9 mouse cellular contexts compared by ENCODE assay signal in the genomic region with DNA sequence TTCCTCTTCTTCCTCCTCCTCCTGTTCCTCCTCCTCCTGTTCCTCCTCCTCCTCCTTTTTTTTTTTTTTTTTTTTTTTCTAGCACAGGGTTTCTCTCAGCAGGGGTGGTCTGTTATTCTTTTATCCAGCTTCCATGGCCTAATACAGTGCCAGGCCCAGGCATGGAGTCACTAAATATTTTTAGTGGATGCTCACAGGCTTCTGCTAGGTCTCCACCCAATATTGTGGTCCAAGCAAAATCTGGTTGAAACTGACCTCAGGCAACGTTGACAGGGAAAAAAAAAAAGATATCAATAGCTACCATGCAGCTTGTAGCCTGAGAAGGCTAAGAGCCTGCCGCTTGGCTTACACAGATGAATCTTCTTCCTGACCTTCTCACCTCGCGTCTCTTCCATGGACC. TPM values are rescaled to one million over a fixed set of nuclear protein-coding genes. Genes with fewer than 3 reads are reported as not detected.
DNase-seq lines count a peak whose midpoint lies in the region; ATAC-seq and TF ChIP-seq lines count a peak whose summit lies in the region.
"Had no signal": no experiment of that assay in that cellular context is flagged by ENCODE, and none has a peak within 500 bp of the region (broad histone marks: within the 10 kb centered on the region; RNA-seq: fewer than 3 reads in every experiment).

No protein-coding gene starts in this region.

- intact Hi-C loops in left cerebral cortex, postnatal 36 days (cut with DNase I): loop anchor here (5.0 kb wide), 1 partner anchor 45 kb away; a partner anchor contains a TSS

- H3K9ac ChIP-seq in heart, embryonic 12.5 days: no peak overlapping the region
- no peak overlapping the region for H3K9ac ChIP-seq in heart, embryonic 11.5 days (ENCODE audit: low read depth, low read length)
- H3K9ac ChIP-seq in lung, postnatal 0 days (replicated peaks; ENCODE audit: low read depth): no peak overlapping the region
- H3K9ac ChIP-seq in limb, embryonic 12.5 days (replicated peaks): no peak overlapping the region
- H3K9ac ChIP-seq in stomach, embryonic 14.5 days (replicated peaks; ENCODE audit: low read depth, low read length): no peak overlapping the region

- WGBS in heart, embryonic 12.5 days: 69% methylated on average over 4 of the region's 4 CpGs
- 59% methylated on average over 4 of the region's 4 CpGs for WGBS in heart, embryonic 11.5 days (ENCODE audit: insufficient replicate concordance)
- 70% methylated on average over 4 of the region's 4 CpGs for WGBS in lung, postnatal 0 days
- 71% methylated on average over 4 of the region's 4 CpGs for WGBS in limb, embryonic 12.5 days
- 60% methylated on average over 4 of the region's 4 CpGs for WGBS in stomach, embryonic 14.5 days

- H3K9me3 ChIP-seq in heart, embryonic 12.5 days (replicated peaks): peaks cover 13% of the 10 kb centered on the region
- no peaks in the 10 kb centered on the region; the same call in 1 of the 2 replicates for H3K9me3 ChIP-seq in heart, embryonic 11.5 days (replicated peaks; ENCODE audit: control insufficient read depth, low read length)
- H3K9me3 ChIP-seq in lung, postnatal 0 days (ENCODE audit: low read length): no peaks in the 10 kb centered on the region
- peaks cover 13% of the 10 kb centered on the region for H3K9me3 ChIP-seq in limb, embryonic 12.5 days
- peaks cover 7% of the 10 kb centered on the region for H3K9me3 ChIP-seq in stomach, embryonic 14.5 days (ENCODE audit: control insufficient read depth, low read depth, low read length)

- no peaks in the 10 kb centered on the region for H3K27me3 ChIP-seq in heart, embryonic 12.5 days (replicated peaks)
- no peaks in the 10 kb centered on the region for H3K27me3 ChIP-seq in heart, embryonic 11.5 days (ENCODE audit: control insufficient read depth, insufficient read depth, low read length)
- H3K27me3 ChIP-seq in lung, postnatal 0 days (replicated peaks; ENCODE audit: insufficient read depth, low read length): peaks cover 3% of the 10 kb centered on the region; the same call in 1 of the 2 replicates
- H3K27me3 ChIP-seq in limb, embryonic 12.5 days: no peaks in the 10 kb centered on the region
- H3K27me3 ChIP-seq in stomach, embryonic 14.5 days (ENCODE audit: control insufficient read depth, insufficient read depth, low read length): no peaks in the 10 kb centered on the region

- H3K4me3 ChIP-seq in heart, embryonic 12.5 days: no peak overlapping the region
- no peak overlapping the region for H3K4me3 ChIP-seq in heart, embryonic 11.5 days (ENCODE audit: low read depth, low read length)
- no peak overlapping the region for H3K4me3 ChIP-seq in lung, postnatal 0 days (ENCODE audit: low read depth, low read length)
- no peak overlapping the region for H3K4me3 ChIP-seq in limb, embryonic 12.5 days (replicated peaks)
- H3K4me3 ChIP-seq in stomach, embryonic 14.5 days (ENCODE audit: low read depth, low read length): no peak overlapping the region

- peaks cover 32% of the 10 kb centered on the region for H3K4me1 ChIP-seq in heart, embryonic 12.5 days (replicated peaks)
- H3K4me1 ChIP-seq in heart, embryonic 11.5 days (ENCODE audit: control insufficient read depth, insufficient read depth, low read length): peaks cover 19% of the 10 kb centered on the region
- no peaks in the 10 kb centered on the region; the same call in none of the 2 replicates for H3K4me1 ChIP-seq in lung, postnatal 0 days (ENCODE audit: insufficient read depth, low read depth, low read length)
- peaks cover 27% of the 10 kb centered on the region for H3K4me1 ChIP-seq in limb, embryonic 12.5 days (replicated peaks)
- peaks cover 22% of the 10 kb centered on the region for H3K4me1 ChIP-seq in stomach, embryonic 14.5 days (ENCODE audit: control insufficient read depth, insufficient read depth, low read length)

- TF ChIP-seq EP300 in lung, postnatal 0 days (IDR thresholded peaks at IDR 0.05): no peak

- H3K36me3 ChIP-seq in heart, embryonic 12.5 days: no peaks in the 10 kb centered on the region
- H3K36me3 ChIP-seq in heart, embryonic 11.5 days (ENCODE audit: control insufficient read depth, insufficient read depth, low read length): no peaks in the 10 kb centered on the region
- H3K36me3 ChIP-seq in lung, postnatal 0 days (ENCODE audit: insufficient read depth, low read length): no peaks in the 10 kb centered on the region
- H3K36me3 ChIP-seq in limb, embryonic 12.5 days: 0 out of 2 replicates have a peak, but pooled peaks cover 5% of the 10 kb centered on the region
- H3K36me3 ChIP-seq in stomach, embryonic 14.5 days (ENCODE audit: control insufficient read depth, insufficient read depth, low read length): no peaks in the 10 kb centered on the region

- ATAC-seq in heart, embryonic 12.5 days (ENCODE audit: insufficient number of reproducible peaks, low FRiP score): no peak
- no peak for ATAC-seq in heart, embryonic 11.5 days (replicated peaks; ENCODE audit: insufficient number of reproducible peaks, low FRiP score, low TSS enrichment)
- ATAC-seq in lung, postnatal 0 days: no peak
- ATAC-seq in limb, embryonic 12.5 days (ENCODE audit: insufficient number of reproducible peaks, insufficient read depth, low FRiP score, low TSS enrichment, low read depth): no peak
- ATAC-seq in stomach, embryonic 14.5 days (ENCODE audit: insufficient number of reproducible peaks, insufficient read depth, low FRiP score, low read depth): no peak
- ATAC-seq in inflammation-experienced regulatory T-cells, adult 6 months: no peak

- H3K4me2 ChIP-seq in heart, embryonic 12.5 days: no peak overlapping the region
- no peak overlapping the region for H3K4me2 ChIP-seq in heart, embryonic 11.5 days
- H3K4me2 ChIP-seq in lung, postnatal 0 days (replicated peaks; ENCODE audit: low read depth, low read length): peak overlapping the region; percentile 96; the same call in 1 of the 2 replicates
- peak overlapping the region; percentile 93 for H3K4me2 ChIP-seq in limb, embryonic 12.5 days
- no peak overlapping the region for H3K4me2 ChIP-seq in stomach, embryonic 14.5 days (replicated peaks; ENCODE audit: low read depth, low read length)

- DNase-seq in lung, postnatal 0 days (ENCODE audit: low spot score): no peak
- no peak for DNase-seq in lung, postnatal 25 days (ENCODE audit: low spot score)
- no peak for DNase-seq in left cerebral cortex, postnatal 36 days (ENCODE audit: low spot score in 2 of 2)
- DNase-seq: thymus, postnatal 25 days had no signal

- H3K27ac ChIP-seq in heart, embryonic 12.5 days (ENCODE audit: poor library complexity, severe bottlenecking): 0 out of 2 replicates have a peak overlapping the region, but pooled peaks have one; percentile 98
- H3K27ac ChIP-seq in heart, embryonic 11.5 days (ENCODE audit: low read depth, low read length): no peak overlapping the region
- peak overlapping the region; percentile 98 for H3K27ac ChIP-seq in lung, postnatal 0 days (ENCODE audit: low read length)
- peak overlapping the region; percentile 95 for H3K27ac ChIP-seq in limb, embryonic 12.5 days
- H3K27ac ChIP-seq in stomach, embryonic 14.5 days (ENCODE audit: low read length): peak overlapping the region; percentile 99; the same call in 1 of the 2 replicates

- no peak for TF ChIP-seq CTCF in lung, postnatal 0 days (IDR thresholded peaks at IDR 0.05)

RNA-seq across cellular contexts. Expression of a gene that starts 1.7 kb away (rescaled TPM):
- polyA plus RNA-seq in heart, embryonic 12.5 days (2016; fragmentation: Nextera tagmentation; extraction: Ambion mirVana): 43.3 and 46.1 TPM in 2 replicates
- 32.8 and 34.6 TPM in 2 replicates for polyA plus RNA-seq in heart, embryonic 11.5 days (2014; fragmentation: Nextera tagmentation; extraction: Ambion mirVana)
- 71.0 and 75.4 TPM in 2 replicates for polyA plus RNA-seq in lung, postnatal 0 days (2015; fragmentation: Nextera tagmentation; extraction: Ambion mirVana)
- 87.6 and 94.7 TPM in 2 replicates for polyA plus RNA-seq in limb, embryonic 12.5 days (2016; fragmentation: Nextera tagmentation; extraction: Ambion mirVana)
- 98.0 and 99.3 TPM in 2 replicates for polyA plus RNA-seq in stomach, embryonic 14.5 days (2014; fragmentation: Nextera tagmentation; extraction: Ambion mirVana)
- 1 to 10 TPM in 1 of 3 experiments, under 1 TPM in 1, not detected in 1; 0.04 to 1.4 TPM for polyA plus RNA-seq in inflammation-experienced regulatory T-cells, adult 6 months (2017; shearing (Covaris generic))
- total RNA-seq in left cerebral cortex, postnatal 36 days (2021): 100 to 1,000 TPM; 285 to 320 TPM

RNA-seq across cellular contexts. Expression of a gene that starts 20.1 kb away (rescaled TPM):
- polyA plus RNA-seq in heart, embryonic 12.5 days (2016; fragmentation: Nextera tagmentation; extraction: Ambion mirVana): 27.8 and 28.2 TPM in 2 replicates
- 21.0 and 27.1 TPM in 2 replicates for polyA plus RNA-seq in heart, embryonic 11.5 days (2014; fragmentation: Nextera tagmentation; extraction: Ambion mirVana)
- 39.1 and 41.9 TPM in 2 replicates for polyA plus RNA-seq in lung, postnatal 0 days (2015; fragmentation: Nextera tagmentation; extraction: Ambion mirVana)
- 8.7 and 12.1 TPM in 2 replicates for polyA plus RNA-seq in limb, embryonic 12.5 days (2016; fragmentation: Nextera tagmentation; extraction: Ambion mirVana)
- polyA plus RNA-seq in stomach, embryonic 14.5 days (2014; fragmentation: Nextera tagmentation; extraction: Ambion mirVana): 24.7 and 26.5 TPM in 2 replicates
- polyA plus RNA-seq in inflammation-experienced regulatory T-cells, adult 6 months (2017; shearing (Covaris generic)): 100 to 1,000 TPM; 148 to 195 (median 176) TPM
- total RNA-seq in left cerebral cortex, postnatal 36 days (2021): 10 to 100 TPM in 1 of 2 experiments, 1 to 10 TPM in 1; 9.0 to 12.7 TPM

RNA-seq across cellular contexts. Expression of a gene that starts 44.0 kb away (rescaled TPM):
- polyA plus RNA-seq in heart, embryonic 12.5 days (2016; fragmentation: Nextera tagmentation; extraction: Ambion mirVana): 8.9 and 9.2 TPM in 2 replicates
- polyA plus RNA-seq in heart, embryonic 11.5 days (2014; fragmentation: Nextera tagmentation; extraction: Ambion mirVana): 6.7 and 8.4 TPM in 2 replicates
- 5.0 and 6.3 TPM in 2 replicates for polyA plus RNA-seq in lung, postnatal 0 days (2015; fragmentation: Nextera tagmentation; extraction: Ambion mirVana)
- 12.6 and 13.5 TPM in 2 replicates for polyA plus RNA-seq in limb, embryonic 12.5 days (2016; fragmentation: Nextera tagmentation; extraction: Ambion mirVana)
- 10.2 and 11.3 TPM in 2 replicates for polyA plus RNA-seq in stomach, embryonic 14.5 days (2014; fragmentation: Nextera tagmentation; extraction: Ambion mirVana)
- 1 to 10 TPM; 3.7 to 5.9 (median 5.7) TPM for polyA plus RNA-seq in inflammation-experienced regulatory T-cells, adult 6 months (2017; shearing (Covaris generic))
- total RNA-seq in left cerebral cortex, postnatal 36 days (2021): 1 to 10 TPM; 3.5 to 3.9 TPM

RNA-seq across cellular contexts. Expression of a gene that starts 45.7 kb away (rescaled TPM):
- 13.4 and 13.7 TPM in 2 replicates for polyA plus RNA-seq in heart, embryonic 12.5 days (2016; fragmentation: Nextera tagmentation; extraction: Ambion mirVana)
- polyA plus RNA-seq in heart, embryonic 11.5 days (2014; fragmentation: Nextera tagmentation; extraction: Ambion mirVana): 7.9 and 10.1 TPM in 2 replicates
- polyA plus RNA-seq in lung, postnatal 0 days (2015; fragmentation: Nextera tagmentation; extraction: Ambion mirVana): 7.7 and 8.4 TPM in 2 replicates
- polyA plus RNA-seq in limb, embryonic 12.5 days (2016; fragmentation: Nextera tagmentation; extraction: Ambion mirVana): 15.3 and 19.1 TPM in 2 replicates
- polyA plus RNA-seq in stomach, embryonic 14.5 days (2014; fragmentation: Nextera tagmentation; extraction: Ambion mirVana): 9.2 and 11.1 TPM in 2 replicates
- 1 to 10 TPM; 7.5 to 9.5 (median 7.8) TPM for polyA plus RNA-seq in inflammation-experienced regulatory T-cells, adult 6 months (2017; shearing (Covaris generic))
- total RNA-seq in left cerebral cortex, postnatal 36 days (2021): 10 to 100 TPM; 39.7 to 40.5 TPM

Comparison
In these comparisons a context has a peak if more than half of its experiments do, and no peak if none do; other contexts are left out.
1. H3K4me2 ChIP-seq: peak in lung, postnatal 0 days (single experiment) and limb, embryonic 12.5 days (single experiment); none in heart, embryonic 12.5 days (single experiment), heart, embryonic 11.5 days (single experiment) and stomach, embryonic 14.5 days (single experiment).
2. RNA of a gene that starts 1.7 kb away (polyA plus RNA-seq): 98.0 to 99.3 TPM in stomach, embryonic 14.5 days, 87.6 to 94.7 TPM in limb, embryonic 12.5 days, 71.0 to 75.4 TPM in lung, postnatal 0 days, 43.3 to 46.1 TPM in heart, embryonic 12.5 days and 32.8 to 34.6 TPM in heart, embryonic 11.5 days; 0.04 to 1.4 TPM in inflammation-experienced regulatory T-cells, adult 6 months; every median in the first group is over 10 times any median in the second.